Mouse (Mus musculus): ENCODE data around the gene Tbl1xr1. TPM values are rescaled to one million over a fixed set of nuclear protein-coding genes. Genes with fewer than 3 reads are reported as not detected.

Gene Tbl1xr1
- polyA plus RNA-seq, 1 experiment from 2014 or later, result 10.5 TPM

DNA sequence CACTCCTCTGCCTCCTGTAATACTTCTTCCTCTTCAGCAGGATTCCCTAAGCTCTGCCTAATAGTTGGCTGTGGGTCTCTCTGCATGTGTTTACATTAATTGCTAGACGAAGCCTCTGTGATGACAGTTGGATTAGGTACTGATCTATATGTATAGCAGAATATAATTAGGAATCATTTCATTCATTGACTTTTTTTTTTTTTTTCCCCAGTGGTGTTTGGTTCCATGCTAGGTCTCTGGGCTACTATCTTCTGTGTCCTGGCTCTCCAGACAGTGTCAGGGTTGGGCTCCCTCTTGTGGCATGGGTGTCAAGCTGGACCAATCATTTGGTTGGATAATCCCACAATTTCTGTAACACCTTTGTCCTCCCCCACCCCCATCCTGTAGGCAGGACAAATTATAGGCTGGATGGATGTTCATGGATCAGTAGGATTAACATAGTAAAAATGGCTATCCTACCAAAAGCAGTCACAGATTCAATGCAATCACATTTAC lies 71.0 kb downstream of the Tbl1xr1 start:
- H3K27me3 ChIP-seq (replicated peaks), result no peaks in the 10 kb centered on the region
- H3K27ac ChIP-seq (replicated peaks), result no peak overlapping the region
- H3K36me3 ChIP-seq, result peaks cover 5% of the 10 kb centered on the region
- ATAC-seq (ENCODE audit: extremely low read depth, insufficient number of reproducible peaks, low FRiP score, low TSS enrichment), result no peak
- H3K4me2 ChIP-seq, result no peak overlapping the region
- H3K9ac ChIP-seq, result no peak overlapping the region
- no peaks in the 10 kb centered on the region for H3K9me3 ChIP-seq
- H3K4me3 ChIP-seq, result no peak overlapping the region
- peaks cover 19% of the 10 kb centered on the region for H3K4me1 ChIP-seq
- WGBS, result 77% methylated on average over 1 of the region's 1 CpGs

DNA sequence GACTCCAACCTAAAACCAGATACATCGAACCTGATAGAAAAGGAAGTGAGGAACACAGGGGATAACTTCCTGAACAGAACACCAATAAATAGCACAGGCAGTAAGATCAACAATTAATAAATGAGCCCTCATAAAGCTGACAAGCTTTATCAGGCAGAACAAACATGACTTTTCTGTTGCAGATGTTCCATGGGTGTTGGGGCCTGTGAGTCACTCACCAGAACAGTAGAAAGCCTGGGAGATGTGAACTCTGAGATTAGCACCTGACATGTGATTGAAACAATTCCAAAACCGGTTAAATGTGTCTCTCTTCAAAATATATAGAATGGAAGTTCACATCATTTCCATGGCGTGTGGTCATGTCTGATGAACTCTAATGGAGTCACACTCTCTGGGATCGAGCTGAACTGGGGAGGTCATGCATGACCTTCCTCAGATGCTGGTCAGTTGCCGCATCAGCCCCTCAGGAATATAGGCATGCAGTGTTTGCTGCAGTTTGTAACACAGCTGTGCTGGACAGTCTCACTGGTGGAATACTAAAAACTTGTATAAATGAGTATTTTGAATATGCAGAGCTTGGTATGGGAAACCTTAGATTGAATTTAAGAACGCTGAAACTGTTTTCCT lies 72.0 kb downstream of the Tbl1xr1 start:
- H3K36me3 ChIP-seq, result peaks cover 5% of the 10 kb centered on the region
- H3K9me3 ChIP-seq, result no peaks in the 10 kb centered on the region
- peaks cover 16% of the 10 kb centered on the region for H3K4me1 ChIP-seq
- no peak overlapping the region for H3K4me3 ChIP-seq
- no peak overlapping the region for H3K4me2 ChIP-seq
- WGBS, result 83% methylated on average over 6 of the region's 6 CpGs
- H3K27me3 ChIP-seq (replicated peaks), result no peaks in the 10 kb centered on the region
- no peak overlapping the region for H3K27ac ChIP-seq (replicated peaks)
- no peak for ATAC-seq (ENCODE audit: extremely low read depth, insufficient number of reproducible peaks, low FRiP score, low TSS enrichment)
- no peak overlapping the region for H3K9ac ChIP-seq

DNA sequence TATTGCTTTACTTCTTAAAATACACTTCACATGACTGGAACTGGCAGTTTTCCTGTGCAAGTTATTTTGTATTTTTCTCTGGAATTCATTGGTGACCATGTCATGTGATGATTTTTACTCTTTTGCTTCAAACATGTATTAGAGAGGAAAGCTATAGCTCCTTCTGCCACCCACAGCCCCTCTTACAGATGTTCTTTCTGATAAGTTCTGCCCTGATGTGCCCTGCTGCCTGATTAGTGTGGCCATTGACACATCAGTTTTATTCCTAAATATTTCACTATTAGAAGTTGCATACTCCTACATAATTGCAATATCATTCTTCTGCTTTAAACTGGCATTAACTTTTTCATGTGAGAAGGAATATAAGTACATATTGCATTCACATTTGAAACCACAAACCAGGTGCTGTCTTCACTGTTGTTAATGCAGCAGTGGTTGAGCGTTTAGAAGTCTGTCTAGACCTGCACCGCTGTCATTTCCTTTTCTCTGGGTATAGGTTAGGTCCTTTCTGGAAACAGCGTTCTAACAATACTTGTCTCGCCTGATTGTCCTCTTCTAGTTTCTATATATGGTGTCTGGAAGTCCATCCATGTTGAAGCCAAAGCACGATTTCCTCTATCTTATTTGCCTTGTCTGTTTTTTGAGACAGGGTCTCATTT lies 74.5 kb downstream of the Tbl1xr1 start:
- 85% methylated on average over 5 of the region's 5 CpGs for WGBS
- Histone ChIP-seq H3K9ac (no peak overlapping the region), H3K27me3 (replicated peaks) (no peaks in the 10 kb centered on the region), H3K4me2 (no peak overlapping the region), H3K4me3 (no peak overlapping the region), H3K4me1 (peaks cover 5% of the 10 kb centered on the region; the same call in 1 of the 2 replicates), H3K9me3 (no peaks in the 10 kb centered on the region), H3K27ac (replicated peaks) (no peak overlapping the region), H3K36me3 (peaks cover 7% of the 10 kb centered on the region)
- no peak for ATAC-seq (ENCODE audit: extremely low read depth, insufficient number of reproducible peaks, low FRiP score, low TSS enrichment)

DNA sequence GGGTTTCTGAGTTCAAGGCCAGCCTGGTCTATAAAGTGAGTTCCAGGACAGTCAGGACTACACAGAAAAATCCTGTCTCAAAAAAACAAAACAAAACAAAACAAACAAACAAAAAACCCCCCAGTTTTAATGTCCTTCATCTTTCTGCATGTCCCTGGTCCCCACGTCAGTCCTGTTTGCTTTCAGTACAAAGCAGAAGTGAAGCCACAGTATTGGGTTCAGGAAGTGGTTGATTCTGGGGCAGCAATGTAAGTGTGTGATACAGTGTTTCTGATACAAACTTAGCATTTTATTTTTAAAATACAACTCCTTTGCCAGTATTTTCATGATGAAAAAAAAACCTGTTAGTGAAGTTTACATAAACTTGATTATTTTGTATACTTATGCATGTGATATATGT lies 76.3 kb downstream of the Tbl1xr1 start:
- H3K9ac ChIP-seq, result no peak overlapping the region
- no peak overlapping the region for H3K27ac ChIP-seq (replicated peaks)
- peaks cover 5% of the 10 kb centered on the region; the same call in 1 of the 2 replicates for H3K4me1 ChIP-seq
- H3K9me3 ChIP-seq, result peaks cover 6% of the 10 kb centered on the region; the same call in 1 of the 2 replicates
- 83% methylated on average over 1 of the region's 1 CpGs for WGBS
- H3K4me2 ChIP-seq, result no peak overlapping the region
- H3K4me3 ChIP-seq, result no peak overlapping the region
- peaks cover 12% of the 10 kb centered on the region for H3K36me3 ChIP-seq
- H3K27me3 ChIP-seq (replicated peaks), result no peaks in the 10 kb centered on the region
- ATAC-seq (ENCODE audit: extremely low read depth, insufficient number of reproducible peaks, low FRiP score, low TSS enrichment), result no peak

DNA sequence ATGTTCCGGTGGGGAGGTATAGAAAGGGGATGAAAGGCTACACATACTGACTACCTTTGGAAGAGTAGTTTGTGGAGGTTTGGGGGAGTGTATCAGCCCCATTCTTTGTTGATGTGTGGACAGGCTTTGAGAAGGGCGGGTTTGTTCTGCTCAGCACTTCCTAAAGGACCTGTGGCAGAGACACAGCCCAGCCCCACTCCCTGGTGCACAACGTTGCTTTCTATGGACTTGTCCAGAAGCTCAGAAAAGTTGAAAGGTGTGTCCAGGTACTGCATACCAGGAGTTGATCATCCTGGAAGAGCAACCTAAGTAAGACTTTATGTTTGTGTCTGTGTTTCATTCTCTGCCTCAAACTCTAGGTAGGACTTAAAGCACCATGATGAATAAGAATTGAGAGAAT lies 78.1 kb downstream of the Tbl1xr1 start:
- Histone ChIP-seq H3K27me3 (replicated peaks) (no peaks in the 10 kb centered on the region), H3K9ac (no peak overlapping the region), H3K4me3 (no peak overlapping the region), H3K27ac (replicated peaks) (no peak overlapping the region), H3K4me1 (no peaks in the 10 kb centered on the region), H3K36me3 (peaks cover 15% of the 10 kb centered on the region), H3K9me3 (peaks cover 6% of the 10 kb centered on the region; the same call in 1 of the 2 replicates), H3K4me2 (no peak overlapping the region)
- WGBS, result 83% methylated on average over 3 of the region's 3 CpGs
- no peak for ATAC-seq (ENCODE audit: extremely low read depth, insufficient number of reproducible peaks, low FRiP score, low TSS enrichment)

DNA sequence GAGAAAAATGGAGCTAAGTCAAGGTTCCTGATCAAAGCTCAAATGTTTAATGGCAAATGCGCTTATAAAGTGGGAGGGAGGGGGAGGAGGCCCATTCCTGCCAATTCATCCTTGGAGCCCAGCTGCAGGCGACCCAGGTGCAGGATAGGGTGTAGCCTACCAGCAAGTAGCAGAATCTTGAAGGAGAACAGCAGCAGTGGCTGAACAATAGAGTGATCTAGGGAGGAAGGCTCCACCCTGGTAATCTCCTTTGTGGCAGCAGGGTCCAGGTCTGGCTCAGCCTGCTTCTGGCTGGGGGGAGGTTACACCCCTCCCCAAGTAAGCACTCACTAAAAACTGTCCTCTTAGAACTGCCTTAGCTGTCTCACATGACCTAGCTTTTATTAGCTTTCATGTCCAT lies 79.9 kb downstream of the Tbl1xr1 start:
- no peak overlapping the region for H3K27ac ChIP-seq (replicated peaks)
- no peak overlapping the region for H3K9ac ChIP-seq
- peaks cover 10% of the 10 kb centered on the region; the same call in 1 of the 2 replicates for H3K36me3 ChIP-seq
- ATAC-seq (ENCODE audit: extremely low read depth, insufficient number of reproducible peaks, low FRiP score, low TSS enrichment), result no peak
- no peak overlapping the region for H3K4me2 ChIP-seq
- H3K27me3 ChIP-seq (replicated peaks), result no peaks in the 10 kb centered on the region
- H3K9me3 ChIP-seq, result peaks cover 6% of the 10 kb centered on the region; the same call in 1 of the 2 replicates
- no peak overlapping the region for H3K4me3 ChIP-seq
- WGBS, result 82% methylated on average over 2 of the region's 2 CpGs
- H3K4me1 ChIP-seq, result no peaks in the 10 kb centered on the region

DNA sequence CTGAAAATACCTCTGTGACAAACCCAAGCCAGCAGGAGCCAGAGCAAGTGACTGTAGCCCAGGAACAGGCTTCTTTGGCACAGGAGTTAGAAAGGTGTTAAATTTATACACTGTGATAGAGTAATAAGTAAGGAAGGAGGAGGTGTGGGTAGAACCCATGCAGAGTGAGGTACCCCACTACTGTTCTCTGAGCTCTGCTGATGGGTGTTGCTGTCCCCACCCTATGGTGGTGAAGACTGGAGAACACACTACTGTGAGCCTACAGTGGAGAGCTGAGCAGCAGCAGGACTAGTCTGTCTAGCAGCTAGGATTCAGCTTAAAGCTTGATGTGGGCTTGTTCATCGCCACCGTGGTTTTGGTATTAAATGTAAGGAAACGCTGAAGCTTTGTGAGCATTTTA lies 86.5 kb downstream of the Tbl1xr1 start:
- H3K27ac ChIP-seq (replicated peaks), result no peak overlapping the region
- 93% methylated on average over 3 of the region's 3 CpGs for WGBS
- H3K4me1 ChIP-seq, result no peaks in the 10 kb centered on the region
- no peak overlapping the region for H3K4me3 ChIP-seq
- H3K4me2 ChIP-seq, result no peak overlapping the region
- no peaks in the 10 kb centered on the region for H3K27me3 ChIP-seq (replicated peaks)
- no peak overlapping the region for H3K9ac ChIP-seq
- no peak for ATAC-seq (ENCODE audit: extremely low read depth, insufficient number of reproducible peaks, low FRiP score, low TSS enrichment)
- no peaks in the 10 kb centered on the region for H3K9me3 ChIP-seq
- peaks cover 16% of the 10 kb centered on the region; the same call in 1 of the 2 replicates for H3K36me3 ChIP-seq

DNA sequence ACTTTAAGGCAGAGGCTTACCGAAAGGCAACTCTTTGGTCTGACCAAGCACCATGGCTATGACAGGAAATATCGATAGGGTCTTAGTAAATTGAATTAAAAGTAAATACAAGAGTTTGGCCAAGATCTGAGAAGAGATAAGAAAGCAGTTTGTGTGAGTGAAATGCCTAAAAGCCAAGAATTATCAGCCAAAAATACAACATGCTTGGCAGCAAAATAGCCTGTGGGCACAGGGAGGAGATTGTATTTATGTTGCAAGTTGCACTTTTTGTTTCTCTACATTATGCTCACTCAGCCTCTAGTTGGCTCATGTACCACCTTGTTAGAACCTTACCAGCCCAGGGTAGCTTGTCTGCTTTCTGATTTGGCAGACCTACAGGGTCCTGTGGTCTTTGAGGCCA lies 91.4 kb downstream of the Tbl1xr1 start:
- Histone ChIP-seq H3K36me3 (peaks cover 13% of the 10 kb centered on the region; the same call in 1 of the 2 replicates), H3K9ac (no peak overlapping the region), H3K9me3 (no peaks in the 10 kb centered on the region), H3K4me3 (no peak overlapping the region), H3K27me3 (replicated peaks) (no peaks in the 10 kb centered on the region), H3K4me1 (peaks cover 10% of the 10 kb centered on the region; the same call in 1 of the 2 replicates), H3K27ac (replicated peaks) (no peak overlapping the region), H3K4me2 (no peak overlapping the region)
- no peak for ATAC-seq (ENCODE audit: extremely low read depth, insufficient number of reproducible peaks, low FRiP score, low TSS enrichment)
- WGBS, result 82% methylated on average over 2 of the region's 2 CpGs

DNA sequence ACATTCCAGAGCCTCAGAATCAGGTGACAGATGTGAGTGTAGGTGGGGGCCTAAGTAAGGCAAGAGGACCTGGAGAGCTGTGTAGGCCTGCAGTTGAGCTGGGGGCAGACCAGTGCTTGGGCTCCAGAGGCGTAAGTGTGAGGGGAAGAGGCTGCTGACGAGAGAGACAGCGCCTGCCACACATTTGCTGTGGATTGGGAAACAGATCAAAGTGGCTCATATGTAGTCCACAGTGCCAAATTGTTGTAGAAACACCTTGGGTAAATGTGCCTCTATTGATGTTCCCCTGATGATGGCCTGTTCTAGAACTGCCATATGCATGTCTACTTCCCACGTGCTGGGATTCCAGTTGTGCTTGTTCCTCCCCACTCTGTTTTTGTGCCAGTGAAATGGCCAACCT lies 92.0 kb downstream of the Tbl1xr1 start:
- no peak overlapping the region for H3K27ac ChIP-seq (replicated peaks)
- no peak overlapping the region for H3K4me3 ChIP-seq
- H3K36me3 ChIP-seq, result peaks cover 13% of the 10 kb centered on the region; the same call in 1 of the 2 replicates
- no peak overlapping the region for H3K4me2 ChIP-seq
- ATAC-seq (ENCODE audit: extremely low read depth, insufficient number of reproducible peaks, low FRiP score, low TSS enrichment), result no peak
- H3K9me3 ChIP-seq, result no peaks in the 10 kb centered on the region
- H3K27me3 ChIP-seq (replicated peaks), result no peaks in the 10 kb centered on the region
- H3K4me1 ChIP-seq, result peaks cover 14% of the 10 kb centered on the region; the same call in 1 of the 2 replicates
- no peak overlapping the region for H3K9ac ChIP-seq
- WGBS, result 77% methylated on average over 4 of the region's 4 CpGs

DNA sequence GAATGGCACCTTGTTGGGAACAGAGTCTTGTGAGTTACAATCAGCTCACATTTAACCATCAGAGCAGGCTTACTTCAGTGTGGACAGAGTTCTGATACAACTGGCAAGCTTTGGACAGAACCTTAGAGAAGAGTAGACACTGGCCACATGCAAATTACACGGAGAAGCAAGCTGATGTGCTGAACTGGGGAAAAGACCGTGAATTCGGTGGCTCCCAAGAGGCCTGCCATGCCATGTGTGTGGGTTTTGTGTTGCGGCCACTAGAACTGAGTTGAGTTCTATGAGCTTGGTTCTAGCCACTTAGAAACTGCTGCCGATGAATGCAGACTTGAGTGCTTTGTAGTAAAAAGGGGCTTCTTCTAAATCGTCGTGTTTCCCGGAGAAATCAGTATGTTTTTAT lies 95.1 kb downstream of the Tbl1xr1 start:
- H3K9ac ChIP-seq, result no peak overlapping the region
- 87% methylated on average over 8 of the region's 8 CpGs for WGBS
- H3K36me3 ChIP-seq, result no peaks in the 10 kb centered on the region
- peaks cover 20% of the 10 kb centered on the region; the same call in 1 of the 2 replicates for H3K4me1 ChIP-seq
- H3K27ac ChIP-seq (replicated peaks), result no peak overlapping the region
- H3K27me3 ChIP-seq (replicated peaks), result no peaks in the 10 kb centered on the region
- H3K9me3 ChIP-seq, result no peaks in the 10 kb centered on the region
- H3K4me3 ChIP-seq, result no peak overlapping the region
- H3K4me2 ChIP-seq, result no peak overlapping the region
- no peak for ATAC-seq (ENCODE audit: extremely low read depth, insufficient number of reproducible peaks, low FRiP score, low TSS enrichment)

DNA sequence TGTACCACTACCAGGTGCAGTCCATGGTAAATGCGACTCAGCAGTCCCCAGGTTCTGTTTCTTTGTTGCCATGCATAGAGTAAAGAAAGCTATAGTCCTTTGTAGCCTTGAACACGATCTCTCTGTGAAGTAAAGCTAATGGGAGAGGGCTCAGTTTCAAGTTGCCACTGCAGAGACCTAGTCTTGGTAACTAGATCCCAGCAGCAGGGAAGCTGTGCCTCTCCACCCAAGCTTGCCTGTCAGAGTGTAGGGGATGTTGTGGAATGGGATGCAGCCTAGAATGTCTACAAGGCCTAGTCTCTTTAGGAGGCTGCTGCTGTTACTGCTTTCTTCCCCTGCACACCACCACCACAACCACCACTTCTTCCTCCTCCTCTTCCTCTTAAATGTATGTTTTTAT lies 96.0 kb downstream of the Tbl1xr1 start:
- H3K27ac ChIP-seq (replicated peaks), result no peak overlapping the region
- no peak overlapping the region for H3K9ac ChIP-seq
- no peak for ATAC-seq (ENCODE audit: extremely low read depth, insufficient number of reproducible peaks, low FRiP score, low TSS enrichment)
- H3K4me1 ChIP-seq, result peaks cover 20% of the 10 kb centered on the region; the same call in 1 of the 2 replicates
- H3K4me2 ChIP-seq, result no peak overlapping the region
- WGBS, result 81% methylated on average over 2 of the region's 2 CpGs
- no peaks in the 10 kb centered on the region for H3K9me3 ChIP-seq
- no peak overlapping the region for H3K4me3 ChIP-seq
- H3K27me3 ChIP-seq (replicated peaks), result no peaks in the 10 kb centered on the region
- no peaks in the 10 kb centered on the region for H3K36me3 ChIP-seq

All from heart, embryonic 13.5 days (tissue).